Mouse (Mus musculus) fibroblast of lung, adult 2 months (primary cell): ENCODE measurements around the gene Tmem14c.
"Not testable (repeated sequence)": the region's sequence is repeated elsewhere in the genome, so short reads cannot be mapped to it uniquely, and the experiment has no call there.

ENCODE experiments used
- DNase-seq: peaks from one replicate; pipeline ENCODE4 v3.0.0-alpha.2; 2011; ENCODE audit warnings: low read depth

Gene Tmem14c

DNA sequence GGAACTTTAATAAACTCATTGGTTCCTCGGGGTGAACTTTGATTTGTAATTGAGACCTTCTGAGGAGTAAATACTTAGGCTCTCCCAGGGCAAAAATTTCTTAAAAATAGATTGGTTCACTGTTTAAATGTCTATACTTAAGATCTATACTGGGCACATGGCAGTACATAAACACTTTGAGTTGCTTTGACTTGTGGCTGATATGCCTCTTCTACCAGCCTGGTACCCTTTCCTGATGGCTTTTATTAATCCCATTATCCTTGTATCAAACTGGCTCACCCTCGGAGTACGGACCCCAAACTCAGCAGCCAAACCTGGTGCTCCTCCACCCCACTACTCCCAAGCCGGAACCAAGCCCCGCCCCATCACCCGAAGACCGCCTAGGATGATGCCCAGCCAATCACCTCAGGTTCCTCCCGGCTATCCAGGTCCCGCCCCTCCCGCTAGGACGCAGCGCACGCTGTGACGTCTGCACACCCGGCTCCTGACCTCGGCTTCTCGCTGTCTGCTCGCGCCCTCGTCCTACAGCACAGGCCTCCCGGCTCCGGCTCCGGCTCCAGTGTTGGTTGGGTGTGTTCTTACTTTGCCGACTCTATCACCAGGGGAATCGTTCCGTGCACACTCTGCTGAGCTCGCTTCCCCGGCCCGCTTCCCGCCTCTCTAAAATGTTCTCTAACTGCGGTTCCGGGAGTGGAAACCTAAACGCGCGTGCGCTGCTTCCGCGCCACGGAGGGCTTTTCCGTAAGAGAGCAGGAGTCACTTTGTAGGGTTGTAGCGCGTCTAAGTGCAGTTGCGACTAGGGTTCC lies at the start of gene Tmem14c:
Tmem14c (plus strand) TSS at position 464 of the 806 bp plus-strand sequence.
- DNase-seq = peak; percentile 81

DNA sequence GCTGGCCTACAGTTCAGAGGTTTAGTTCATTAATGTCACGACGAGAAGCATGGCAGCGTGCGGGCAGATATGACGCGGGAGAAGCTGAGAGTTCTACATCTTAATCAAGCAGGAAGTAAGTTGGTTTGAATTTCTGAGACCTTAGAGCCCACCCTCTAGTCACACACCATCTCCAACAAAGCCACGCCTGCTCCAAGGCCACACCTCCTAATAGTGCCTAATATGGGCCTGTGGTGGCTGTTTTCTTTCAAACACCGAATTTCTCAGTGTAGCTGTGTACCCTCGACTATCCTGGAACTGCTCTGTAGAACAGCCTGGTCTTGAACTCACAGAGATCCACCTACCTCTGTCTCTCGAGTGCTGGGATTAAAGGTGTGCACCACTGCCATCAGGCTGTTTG lies 48.5 kb upstream of the Tmem14c start:
- DNase-seq = no peak

DNA sequence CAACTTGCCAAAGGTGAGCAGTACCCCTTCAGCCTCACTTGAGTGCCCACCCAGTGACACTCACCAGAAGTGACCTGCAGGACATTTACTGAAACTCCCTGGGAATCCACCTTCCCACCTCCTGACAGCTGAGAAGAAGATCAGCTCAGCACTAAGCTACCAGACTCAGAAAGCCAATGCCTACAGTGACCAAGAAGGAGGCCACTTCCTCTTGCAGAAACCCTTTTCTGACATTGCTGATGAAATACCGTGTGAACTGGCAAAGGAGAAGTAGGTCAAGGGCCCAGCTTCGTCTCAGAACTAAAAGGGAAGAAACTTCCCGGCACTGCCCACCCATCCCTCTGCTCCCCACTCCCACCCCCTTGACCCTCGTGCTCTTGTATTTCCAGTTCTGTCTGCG lies 47.5 kb upstream of the Tmem14c start:
- DNase-seq = no peak

DNA sequence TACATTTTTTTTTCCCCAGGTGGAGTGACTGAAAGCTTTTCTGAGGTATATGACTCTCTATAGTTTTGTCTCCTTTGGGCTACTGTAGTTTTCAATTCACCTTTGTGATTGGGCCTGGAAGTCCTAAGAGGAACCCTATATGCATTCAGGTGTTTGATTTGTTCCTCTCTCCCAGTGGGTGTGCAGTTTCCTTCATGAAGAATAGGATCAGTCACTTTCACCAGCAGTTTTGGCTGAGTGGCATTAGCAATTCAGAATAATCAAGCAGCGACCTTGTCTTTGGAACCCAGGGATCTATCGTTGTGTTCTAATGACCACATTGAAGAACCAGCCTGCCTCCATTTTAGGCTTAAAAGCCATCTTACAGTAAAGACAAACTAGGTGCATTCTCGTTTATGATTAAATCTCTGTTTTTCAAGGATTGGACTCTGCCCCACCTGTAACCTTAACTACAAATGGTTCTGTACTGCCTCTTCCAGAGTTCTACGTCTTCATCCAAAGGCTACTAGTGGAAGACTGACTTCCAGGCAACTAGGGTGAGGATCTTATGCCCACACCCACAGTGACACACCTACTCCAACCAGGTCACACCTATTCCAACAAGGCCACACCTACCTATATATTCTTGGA lies 46.2 kb upstream of the Tmem14c start:
- DNase-seq = no peak

DNA sequence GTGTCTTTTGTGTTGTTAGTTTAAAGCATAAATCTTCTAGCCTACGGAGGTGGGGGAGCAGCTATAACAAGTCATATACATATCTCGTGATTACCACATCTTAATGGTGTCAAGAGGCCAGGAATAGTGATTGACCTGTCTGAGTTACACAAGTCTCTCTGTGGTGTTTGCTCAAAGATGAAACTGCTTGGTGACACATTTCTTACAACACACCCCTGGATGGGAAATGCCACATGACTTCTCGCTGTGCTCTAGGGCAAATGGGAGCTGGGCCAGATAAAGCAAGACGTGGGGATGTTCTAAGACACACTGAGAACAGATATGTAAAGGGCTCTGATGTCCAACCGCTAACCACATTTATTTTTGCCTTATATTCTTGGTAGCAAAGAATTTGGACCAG lies 44.8 kb upstream of the Tmem14c start:
- DNase-seq = no peak

DNA sequence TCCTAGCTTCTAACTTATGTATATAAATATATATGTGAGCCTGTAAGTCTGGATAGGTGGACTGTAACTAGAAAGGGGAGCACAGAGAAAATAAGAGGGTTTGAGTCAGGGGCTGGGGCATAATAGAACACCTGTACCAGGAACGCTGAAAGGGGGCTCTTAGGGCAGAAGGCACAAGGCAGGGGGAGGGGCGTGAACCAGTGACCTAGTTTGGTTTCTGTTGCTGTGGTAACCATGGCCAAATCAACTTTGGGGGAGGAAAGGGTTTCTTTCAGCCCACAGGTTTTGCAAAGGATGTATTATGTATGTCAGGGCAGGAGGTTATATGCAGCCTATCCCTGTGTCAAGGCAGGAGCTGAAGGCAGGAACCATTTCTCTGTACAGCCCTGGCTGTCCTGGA lies 44.3 kb upstream of the Tmem14c start:
- DNase-seq = no peak

DNA sequence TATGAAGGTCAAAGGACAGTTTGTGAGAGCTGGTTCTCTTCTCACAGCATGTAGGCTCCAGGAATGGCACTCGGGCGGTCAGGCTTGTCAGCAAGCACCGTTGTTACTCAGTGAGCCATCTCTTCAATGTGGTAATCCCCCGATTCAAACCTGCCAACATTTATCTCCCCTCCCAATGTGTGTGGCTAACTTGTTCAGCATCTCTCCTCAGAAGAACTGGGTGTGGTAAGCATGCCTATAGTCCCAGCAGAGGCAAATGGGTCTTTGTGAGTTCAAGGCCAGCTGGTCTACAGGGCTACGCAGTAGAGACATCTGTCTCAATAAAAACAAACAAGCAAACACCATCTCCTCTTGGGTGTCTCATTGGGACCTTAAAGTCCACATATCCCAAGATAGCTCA lies 43.1 kb upstream of the Tmem14c start:
- DNase-seq = no peak

DNA sequence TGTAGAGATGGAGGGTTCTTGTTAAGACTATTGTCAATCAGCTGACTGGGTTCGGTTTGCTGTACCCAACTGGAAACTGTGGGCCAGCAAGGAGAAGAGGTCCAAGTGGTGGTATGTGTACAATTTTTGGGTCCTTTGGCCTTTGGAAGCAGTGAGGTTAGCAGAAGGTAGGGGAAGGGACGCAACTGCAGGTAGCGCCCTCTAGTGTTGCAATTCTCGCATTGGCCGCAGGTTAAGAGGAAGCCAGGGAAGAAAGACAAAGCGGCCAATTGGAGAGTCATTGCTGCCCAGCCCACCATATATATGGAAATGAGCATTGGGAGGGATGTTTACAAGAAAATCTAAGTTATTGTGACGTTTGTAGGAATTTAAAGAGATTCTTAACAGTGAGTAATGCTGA lies 38.5 kb upstream of the Tmem14c start:
- DNase-seq = no peak

DNA sequence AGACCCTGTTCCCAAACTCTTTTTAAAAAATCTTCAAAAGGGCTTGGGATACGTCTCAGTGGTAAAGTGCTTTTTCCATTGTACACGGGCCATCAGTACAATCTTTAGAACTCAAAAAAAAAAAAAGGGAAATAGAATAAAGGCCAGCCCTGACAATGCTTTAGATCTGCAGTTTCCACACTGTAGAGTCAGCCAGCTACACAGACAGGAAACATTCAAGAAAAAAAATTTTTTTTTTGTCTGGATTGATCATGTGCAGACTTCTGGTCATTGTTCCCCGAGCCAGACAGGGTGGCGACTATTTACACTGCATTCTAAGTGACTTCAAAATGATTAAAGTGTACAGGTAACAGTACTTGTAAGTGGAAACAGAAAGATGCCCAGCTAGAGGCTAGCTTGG lies 37.4 kb upstream of the Tmem14c start:
- DNase-seq = no peak

DNA sequence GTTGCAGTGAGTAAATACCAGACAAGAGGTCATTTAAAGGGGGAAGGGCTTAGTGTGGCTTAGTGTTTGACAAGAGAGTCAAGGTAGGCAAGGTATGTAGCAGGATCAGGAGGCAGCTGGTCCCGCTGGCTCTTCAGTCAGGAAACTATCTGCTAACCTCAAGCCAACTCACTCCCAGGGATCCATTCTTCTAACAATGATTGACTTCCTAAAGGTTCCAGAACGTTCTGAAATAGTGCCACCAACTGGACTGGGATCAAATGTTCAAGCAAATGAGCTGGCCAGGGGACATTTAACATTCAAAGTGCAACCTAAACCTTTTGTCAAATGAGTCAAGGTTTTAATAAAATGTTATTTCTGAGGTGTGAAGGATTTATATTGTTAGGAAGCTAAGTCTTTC lies 36.8 kb upstream of the Tmem14c start:
- DNase-seq = no peak

DNA sequence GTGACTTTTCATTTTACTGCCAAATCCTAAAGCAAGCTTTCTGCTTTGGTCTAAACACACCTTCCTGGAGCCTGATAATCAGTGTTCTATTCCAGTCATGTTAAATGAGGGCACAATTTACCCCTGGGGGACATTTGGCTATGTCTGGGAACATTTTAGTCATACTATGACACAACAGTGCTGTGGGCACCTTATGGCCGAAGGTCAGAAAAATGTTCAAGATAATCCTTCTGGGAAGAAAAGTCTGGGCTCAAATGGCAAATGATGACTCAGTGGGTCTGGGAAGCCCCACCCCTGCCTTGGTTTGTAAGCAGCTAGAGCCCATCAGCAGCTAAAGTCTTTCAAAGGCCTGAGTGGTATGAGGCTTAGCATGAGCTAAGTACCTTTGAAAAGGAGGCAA lies 33.3 kb upstream of the Tmem14c start:
- peak; percentile 77 for DNase-seq

DNA sequence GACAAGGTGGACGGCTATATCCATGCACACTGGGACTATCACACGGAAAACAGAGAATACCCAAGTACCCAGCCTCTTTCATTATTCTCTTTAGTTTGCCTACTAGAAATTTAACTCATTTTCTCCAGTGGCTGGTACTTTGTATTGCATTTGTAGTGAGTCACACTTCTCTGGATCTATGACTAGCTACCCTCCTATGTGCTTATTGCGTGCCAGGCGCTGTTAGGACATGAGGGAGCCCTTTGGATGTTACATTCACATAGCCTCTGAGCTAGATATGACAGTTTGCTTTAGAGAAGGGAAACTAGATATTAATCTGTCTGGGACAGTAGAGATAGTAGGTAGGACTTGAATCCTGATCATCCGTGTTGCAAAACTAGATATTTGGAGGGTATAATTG lies 30.0 kb upstream of the Tmem14c start:
- DNase-seq = no peak

DNA sequence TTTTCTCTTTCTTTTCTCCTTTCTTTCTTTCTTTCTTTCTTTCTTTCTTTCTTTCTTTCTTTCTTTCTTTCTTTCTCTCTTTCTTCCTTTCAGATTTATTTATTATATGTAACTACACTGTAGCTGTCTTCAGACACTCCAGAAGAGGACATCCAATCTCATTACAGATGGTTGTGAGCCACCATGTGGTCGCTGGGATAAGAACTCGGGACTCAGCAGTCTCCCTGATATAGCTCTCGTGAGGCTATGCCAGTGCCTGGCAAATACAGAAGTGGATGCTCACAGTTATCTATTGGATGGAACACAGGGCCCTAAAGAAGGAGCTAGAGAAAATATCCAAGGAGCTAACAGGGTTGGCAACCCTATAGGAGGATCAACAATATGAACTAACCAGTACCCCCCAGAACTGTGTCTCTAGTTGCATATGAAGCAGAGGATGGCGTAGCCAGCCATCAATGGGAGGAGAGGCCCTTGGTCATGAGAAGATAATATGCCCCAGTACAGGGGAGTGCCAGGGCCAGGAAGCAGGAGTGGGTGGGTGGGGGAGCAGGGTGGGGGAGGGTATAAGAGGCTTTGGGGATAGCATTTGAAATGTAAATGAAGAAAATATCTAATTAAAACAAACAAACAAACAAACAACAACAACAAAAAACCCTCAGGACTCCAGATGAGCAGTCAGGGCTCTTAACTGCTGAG lies 28.3 kb upstream of the Tmem14c start:
- DNase-seq = not testable (repeated sequence)

DNA sequence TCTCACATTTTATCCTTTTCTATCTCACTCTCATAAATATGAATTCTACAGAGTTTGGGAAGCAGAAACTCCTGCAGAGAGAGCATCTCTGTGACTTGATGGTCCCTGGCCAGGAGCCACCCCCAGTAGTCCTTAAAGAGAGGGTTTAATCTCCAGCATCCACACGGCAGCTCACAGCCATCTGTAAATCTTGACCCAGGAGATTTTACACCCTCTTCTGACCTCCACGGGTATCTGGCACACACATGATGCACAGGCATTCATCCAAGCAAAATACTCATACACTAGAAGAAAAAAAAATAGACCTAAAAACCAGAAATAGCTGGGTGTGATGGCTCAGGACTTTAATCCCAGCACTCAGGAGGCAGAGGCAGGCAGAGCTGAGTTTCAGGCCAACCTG lies 27.7 kb upstream of the Tmem14c start:
- no peak for DNase-seq

DNA sequence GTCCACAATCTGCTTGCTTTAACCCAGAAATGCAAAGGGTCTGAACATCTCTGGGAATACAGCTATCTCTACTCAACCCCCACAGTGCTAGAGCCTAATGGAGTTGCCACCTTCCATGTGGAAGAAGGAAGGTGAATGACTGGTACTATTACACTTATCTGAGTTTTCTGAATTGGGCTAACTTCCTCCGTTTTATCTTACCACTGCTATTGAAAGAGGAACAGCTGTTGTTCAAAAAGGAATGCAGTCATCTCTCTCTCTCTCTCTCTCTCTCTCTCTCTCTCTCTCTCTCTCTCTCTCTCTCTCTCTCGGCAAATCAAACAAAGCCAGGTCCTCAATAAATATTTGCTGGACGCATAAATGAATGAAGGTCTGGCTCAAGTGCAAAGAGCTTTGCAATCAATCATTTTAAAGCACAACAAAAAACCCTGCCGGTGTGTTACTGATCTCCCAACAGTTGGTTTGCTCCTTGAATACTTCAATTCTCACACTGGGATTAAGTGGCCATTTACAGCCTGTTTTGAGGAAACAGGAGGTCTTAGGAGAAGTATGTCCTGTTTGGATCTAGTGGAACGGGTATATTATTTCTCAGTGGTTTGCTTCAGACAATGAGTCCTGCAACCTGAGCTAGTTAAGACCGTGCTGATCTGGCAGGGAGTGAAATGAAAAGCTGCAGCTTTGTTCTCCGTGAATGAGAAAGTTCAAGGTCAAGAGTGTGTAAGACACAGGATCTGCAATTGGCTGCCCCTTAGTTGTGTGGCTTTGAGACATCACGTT lies 21.4 kb upstream of the Tmem14c start:
- no peak for DNase-seq

DNA sequence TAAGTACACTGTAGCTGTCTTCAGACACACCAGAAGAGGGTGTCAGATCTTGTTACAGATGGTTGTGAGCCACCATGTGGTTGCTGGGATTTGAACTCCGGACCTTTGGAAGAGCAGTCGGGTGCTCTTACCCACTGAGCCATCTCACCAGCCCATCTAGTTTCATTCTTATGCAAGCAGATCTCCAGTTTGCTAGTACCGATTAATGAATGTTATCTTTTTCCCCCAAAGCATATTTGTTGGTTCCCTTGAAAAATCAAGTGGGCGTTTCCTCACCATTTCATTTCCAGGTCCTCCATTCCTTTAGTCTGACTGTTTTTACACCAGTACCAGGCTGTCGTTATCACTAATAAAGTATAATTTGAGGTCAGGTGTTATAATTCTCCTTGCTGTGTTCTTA lies 17.6 kb upstream of the Tmem14c start:
- DNase-seq = not testable (repeated sequence)

DNA sequence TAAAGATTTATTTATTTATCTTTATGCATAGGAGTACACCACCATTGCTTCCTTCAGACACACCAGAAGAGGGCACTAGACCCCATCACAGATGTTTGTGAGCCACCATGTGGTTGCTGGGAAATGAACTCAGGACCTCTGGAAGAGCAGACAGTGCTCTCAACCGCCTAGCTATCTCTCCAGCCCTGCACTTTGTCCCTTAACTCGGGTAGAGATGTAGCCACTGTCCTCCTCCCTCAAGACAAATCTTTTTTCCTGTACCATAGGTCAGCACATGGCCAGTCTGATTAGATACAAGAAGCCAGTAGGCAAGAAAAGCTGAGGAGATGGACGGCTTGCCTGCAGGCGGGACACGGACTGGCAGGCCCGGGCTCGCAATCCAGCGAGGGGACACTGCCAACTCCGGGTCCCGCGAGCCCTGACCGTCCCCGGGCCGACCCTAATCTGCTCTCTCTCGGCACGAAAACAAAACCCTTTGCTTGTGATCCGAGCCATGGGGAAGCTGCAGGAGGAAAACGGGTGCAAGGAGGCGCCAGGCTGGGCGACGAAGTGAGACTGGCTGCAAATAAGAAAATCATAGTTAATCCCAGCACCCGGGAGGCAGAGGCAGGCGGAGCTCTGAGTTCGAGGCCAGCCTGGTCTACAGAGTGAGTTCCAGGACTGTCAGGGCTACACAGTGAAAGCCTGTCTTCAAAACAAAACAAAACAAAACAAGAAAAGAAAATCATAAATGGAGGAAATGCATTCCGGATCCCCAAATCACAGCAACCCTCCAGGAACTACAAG lies 15.8 kb upstream of the Tmem14c start:
- DNase-seq = no peak

DNA sequence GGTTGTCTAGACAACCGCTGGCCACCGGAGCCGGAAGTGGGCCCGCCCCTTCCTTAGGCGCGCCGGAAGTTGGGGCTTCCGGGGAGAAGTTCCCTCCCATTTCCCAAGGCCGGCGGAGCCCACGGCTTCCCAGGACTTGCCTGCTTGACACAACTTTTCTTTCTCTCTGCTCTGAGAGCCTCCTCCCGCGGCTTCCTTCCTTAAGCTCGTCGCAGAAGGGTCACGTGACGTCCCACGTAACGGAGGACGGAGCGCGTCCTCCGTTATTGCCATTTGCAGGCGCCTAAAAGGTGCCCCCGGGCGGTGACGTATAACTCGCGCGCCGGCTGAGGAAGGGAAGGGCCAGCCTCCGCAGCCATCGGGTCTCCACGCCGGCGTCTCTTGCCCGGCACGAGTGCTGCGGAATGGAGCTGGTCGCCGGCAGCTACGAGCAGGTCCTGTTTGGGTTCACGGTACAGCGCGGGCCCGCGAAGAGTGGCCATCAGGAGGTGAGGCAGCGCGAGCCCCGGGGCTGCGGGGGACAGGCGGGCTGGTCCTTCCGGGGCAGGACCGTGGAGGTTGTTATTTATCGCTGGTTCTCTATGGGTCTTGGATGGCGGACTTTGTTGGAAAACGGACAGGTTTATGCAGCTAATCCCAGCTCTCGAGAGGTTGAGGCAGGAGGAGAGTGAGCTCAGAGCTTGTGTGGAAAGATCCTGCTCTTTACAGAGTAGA lies 15.0 kb upstream of the Tmem14c start, which contains the start of gene Pak1ip1:
Pak1ip1 (plus strand) TSS at position 98 of the 714 bp plus-strand sequence.
- DNase-seq = peak; percentile 79

DNA sequence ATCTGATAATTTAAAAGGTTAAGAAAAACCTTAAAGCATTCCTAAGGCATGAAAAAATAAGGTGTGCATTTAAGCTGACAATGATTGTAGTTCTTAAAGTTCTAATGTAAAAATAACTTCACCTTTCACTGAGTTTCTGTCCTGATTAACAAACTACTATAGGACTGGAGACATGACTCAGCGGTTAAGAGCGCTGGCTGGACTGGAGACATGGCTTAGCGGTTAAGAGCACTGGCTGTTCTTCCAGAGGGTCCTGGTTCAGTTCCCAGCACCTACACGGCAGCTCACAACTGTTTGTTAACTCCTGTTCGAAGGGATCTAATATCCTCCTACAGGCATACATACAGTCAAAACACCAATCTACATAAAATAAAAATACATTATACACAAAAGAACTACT lies 14.1 kb upstream of the Tmem14c start:
- no peak for DNase-seq

DNA sequence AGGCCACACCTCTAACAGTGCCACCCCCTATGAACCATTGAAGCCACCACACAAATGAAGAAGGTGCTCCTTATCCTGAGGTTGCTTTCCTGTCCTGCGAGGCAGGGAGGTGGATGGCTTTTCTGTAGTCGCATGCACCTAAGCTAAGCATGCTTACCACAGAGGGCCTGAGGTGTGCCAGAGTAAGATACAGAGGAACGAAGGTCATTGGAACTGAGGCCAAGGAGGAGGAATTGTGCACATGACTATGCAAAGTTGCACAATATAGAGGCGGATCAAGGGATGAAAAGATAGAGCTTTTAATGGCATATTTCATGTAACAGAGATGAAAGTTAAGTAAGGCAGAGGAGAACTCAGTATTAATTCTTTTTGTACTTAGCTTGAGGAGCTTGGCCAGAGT lies 9.8 kb upstream of the Tmem14c start:
- DNase-seq = no peak

DNA sequence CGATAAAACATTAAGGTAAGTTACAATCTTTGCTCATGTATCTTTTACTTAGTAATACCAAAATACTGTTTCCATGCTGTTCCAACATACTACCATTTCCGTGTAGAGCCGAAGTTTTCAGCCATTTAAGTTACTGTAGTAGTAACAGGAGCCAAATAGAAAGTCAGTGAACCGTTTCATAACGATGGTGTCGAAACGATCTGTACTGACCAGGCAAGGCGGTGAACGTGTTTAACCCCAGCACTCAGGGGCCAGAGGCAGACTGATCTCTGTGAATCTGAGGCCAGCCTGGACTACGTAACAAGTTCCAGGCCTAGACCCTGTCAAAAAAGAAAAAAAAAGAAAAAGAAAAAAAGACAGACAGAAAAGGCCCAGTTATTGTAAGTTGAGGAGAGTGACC lies 7.8 kb upstream of the Tmem14c start:
- DNase-seq = no peak
